Mouse (Mus musculus) megakaryocyte, embryonic 14.5 days (primary cell): Measurements from ENCODE around the gene Fam83c.

Experiments
- FLI1 ChIP-seq: IDR thresholded peaks from 2 replicates; pipeline ENCODE4 v1.6.1; 2012; ENCODE audit warnings: low read length, inconsistent platforms, mixed read lengths
- GATA1 ChIP-seq: IDR thresholded peaks from 3 replicates; pipeline ENCODE4 v1.6.1; 2012; ENCODE audit warnings: mixed read lengths, low read length, inconsistent platforms, borderline replicate concordance

GRCm38 (mm10) chr2:155826630-155827424, 7.8 kb downstream of the Fam83c start, which contains the start of gene Eif6:
- no peak for TF ChIP-seq GATA1
- TF ChIP-seq FLI1, result no peak
